Mouse (Mus musculus) thymus, adult 2 months (tissue): ENCODE data around the gene Gm42791.

ENCODE experiments used
- CTCF ChIP-seq: fragments of 200-500 bp; IDR thresholded peaks from 2 replicates; pipeline ENCODE4 v1.5.1; 2012; ENCODE audit warnings: mild to moderate bottlenecking, control low read depth, low read length, moderate library complexity, borderline replicate concordance; ENCODE audit not compliant: control insufficient read depth, poor library complexity, insufficient read depth; ENCODE audit errors: extremely low read depth
- POLR2A ChIP-seq: fragments of 200-500 bp; IDR thresholded peaks from 2 replicates; pipeline ENCODE4 v1.6.1; 2012; ENCODE audit warnings: mild to moderate bottlenecking, low read length, control low read depth, moderate library complexity; ENCODE audit not compliant: control insufficient read depth, poor library complexity, insufficient read depth; ENCODE audit errors: extremely low read depth

GRCm38 (mm10) chr5:148958355-148958754, 36.6 kb downstream of the Gm42791 start:
- TF ChIP-seq CTCF (peak; percentile 76; the same call in 1 of the 2 replicates), POLR2A (no peak)
